Mouse (Mus musculus): ENCODE measurements around the gene Tff2. TPM values are rescaled to one million over a fixed set of nuclear protein-coding genes. Genes with fewer than 3 reads are reported as not detected.

The Tff2 gene
- total RNA-seq, 4 experiments from 2014 or later: not detected

Other genes with a start within 250 kb of the Tff2 start
- 1 to 10 TPM in 3 of 4 experiments, under 1 TPM in 1; 0.94 to 3.1 (median 2.4) TPM for gene Glp1r, start 242.5 kb downstream of the Tff2 start, total RNA-seq (2022)
- under 1 TPM; 0.20 to 0.57 (median 0.32) TPM for gene Umodl1, start 189.6 kb downstream of the Tff2 start, total RNA-seq (2022)
- gene Abcg1, start 86.6 kb downstream of the Tff2 start, total RNA-seq (2022): 10 to 100 TPM; 83.1 to 94.3 (median 83.4) TPM
- not detected for gene Tff3, start 14.6 kb downstream of the Tff2 start, total RNA-seq (2022)
- gene Tff1, start 21.0 kb upstream of the Tff2 start, total RNA-seq (2022): not detected
- gene Tmprss3, start 54.7 kb upstream of the Tff2 start, total RNA-seq (2022): under 1 TPM in 1 of 4 experiments, not detected in 3; 0.21 TPM
- gene Ubash3a, start 63.6 kb upstream of the Tff2 start, total RNA-seq (2022): not detected
- gene Rsph1, start 133.1 kb upstream of the Tff2 start, total RNA-seq (2022): 10 to 100 TPM; 14.0 to 23.9 (median 18.8) TPM
- 10 to 100 TPM; 11.5 to 14.5 (median 12.8) TPM for gene Slc37a1, start 142.5 kb upstream of the Tff2 start, total RNA-seq (2022)
- gene Pde9a, start 241.9 kb upstream of the Tff2 start, total RNA-seq (2022): 10 to 100 TPM; 20.1 to 29.5 (median 22.2) TPM